31 mouse cellular contexts compared by ENCODE assay signal in the genomic region with DNA sequence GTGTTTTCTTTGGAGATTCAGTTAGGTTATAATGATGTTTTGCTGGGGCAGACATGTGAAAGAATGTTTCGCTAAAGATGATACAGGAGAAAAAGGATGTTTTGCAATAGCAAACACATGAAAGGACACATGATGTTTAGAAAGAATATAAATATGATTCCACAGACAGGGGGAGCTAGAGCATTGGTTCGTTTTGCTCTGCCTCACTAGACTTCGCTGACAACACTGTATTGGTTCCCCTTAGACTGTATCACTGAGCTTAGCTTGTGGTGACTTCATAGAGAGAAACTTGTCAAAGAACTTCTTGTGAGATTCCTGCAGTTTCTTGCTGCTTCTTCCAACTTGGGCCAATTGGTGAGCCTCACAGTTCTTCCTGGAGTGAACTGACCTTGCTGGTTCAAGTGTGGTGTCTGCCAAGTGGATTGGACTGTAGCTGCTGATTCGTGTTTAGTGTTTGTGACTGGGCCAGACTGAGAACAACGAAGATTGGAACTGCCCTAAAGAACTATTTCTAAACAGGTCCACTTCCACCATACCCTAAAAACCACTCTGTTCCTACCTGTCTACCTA. TPM values are rescaled to one million over a fixed set of nuclear protein-coding genes. Genes with fewer than 3 reads are reported as not detected.
DNase-seq lines count a peak whose midpoint lies in the region; ATAC-seq and TF ChIP-seq lines count a peak whose summit lies in the region.
"Had no signal": no experiment of that assay in that cellular context is flagged by ENCODE, and none has a peak within 500 bp of the region (broad histone marks: within the 10 kb centered on the region; RNA-seq: fewer than 3 reads in every experiment).

No protein-coding gene starts in this region.

- no peak for TF ChIP-seq EP300 in lung, postnatal 0 days (IDR thresholded peaks at IDR 0.05)
- TF ChIP-seq EP300 in stomach, postnatal 0 days (optimal IDR thresholded peaks at IDR 0.05) = no peak

- H3K9me3 ChIP-seq in intestine, postnatal 0 days (ENCODE audit: control insufficient read depth) = no peaks in the 10 kb centered on the region
- H3K9me3 ChIP-seq in intestine, embryonic 16.5 days (ENCODE audit: control insufficient read depth, low read length) = no peaks in the 10 kb centered on the region
- no peaks in the 10 kb centered on the region for H3K9me3 ChIP-seq in lung, postnatal 0 days (ENCODE audit: low read length)
- H3K9me3 ChIP-seq in stomach, postnatal 0 days (ENCODE audit: control insufficient read depth, low read length) = no peaks in the 10 kb centered on the region
- H3K9me3 ChIP-seq: embryonic facial prominence, embryonic 10.5 days; forebrain, embryonic 15.5 days; limb, embryonic 10.5 days had no signal

- WGBS in intestine, postnatal 0 days = 80% methylated on average over 5 of the region's 5 CpGs
- 85% methylated on average over 5 of the region's 5 CpGs for WGBS in intestine, embryonic 16.5 days
- 67% methylated on average over 5 of the region's 5 CpGs for WGBS in lung, postnatal 0 days
- 74% methylated on average over 5 of the region's 5 CpGs for WGBS in stomach, postnatal 0 days

- no peak for DNase-seq in lung, postnatal 0 days (ENCODE audit: low spot score)
- DNase-seq in lung, postnatal 10 days = no peak
- DNase-seq in stomach, postnatal 0 days (ENCODE audit: low spot score) = no peak
- DNase-seq in gastrocnemius, adult 8-10 months (ENCODE audit: low spot score in 2 of 2) = no peak
- DNase-seq in cerebellum, adult 8-10 months = no peak
- DNase-seq: adrenal gland, postnatal 10 days; cerebellum, adult 9-11 months; gastrocnemius, postnatal 10 days; heart, adult 18-20 months; heart, postnatal 14 days; kidney, postnatal 4 days; lung, adult 2 months; right cerebral cortex, adult 18-20 months had no signal

- peak; percentile 41; the same call in 1 of the 2 replicates for TF ChIP-seq CTCF in intestine, postnatal 0 days (IDR thresholded peaks at IDR 0.05; ENCODE audit: low read depth)
- TF ChIP-seq CTCF in lung, postnatal 0 days (IDR thresholded peaks at IDR 0.05) = peak; percentile 24
- TF ChIP-seq CTCF in bone marrow macrophage, adult 2 months (IDR thresholded peaks at IDR 0.05; ENCODE audit: low read depth, low read length) = no peak
- peak; percentile 10; the same call in 1 of the 2 replicates for TF ChIP-seq CTCF in stomach, postnatal 0 days (IDR thresholded peaks at IDR 0.05; ENCODE audit: low read depth)

- no peak for TF ChIP-seq POLR2A in bone marrow macrophage, adult 2 months (IDR thresholded peaks at IDR 0.05; ENCODE audit: borderline replicate concordance, low read depth, low read length)

- ATAC-seq in intestine, postnatal 0 days = no peak
- ATAC-seq in intestine, embryonic 16.5 days = no peak
- ATAC-seq in lung, postnatal 0 days = no peak
- ATAC-seq in stomach, postnatal 0 days (ENCODE audit: low FRiP score, low TSS enrichment) = no peak
- ATAC-seq: forebrain, embryonic 15.5 days; inflammation-experienced regulatory T-cells, adult 6 months had no signal

- no peaks in the 10 kb centered on the region for H3K36me3 ChIP-seq in intestine, postnatal 0 days (ENCODE audit: control insufficient read depth, insufficient read depth)
- H3K36me3 ChIP-seq in intestine, embryonic 16.5 days (ENCODE audit: control insufficient read depth, insufficient read depth, low read length) = no peaks in the 10 kb centered on the region
- no peaks in the 10 kb centered on the region for H3K36me3 ChIP-seq in lung, postnatal 0 days (ENCODE audit: insufficient read depth, low read length)
- H3K36me3 ChIP-seq in stomach, postnatal 0 days (ENCODE audit: control insufficient read depth, insufficient read depth, low read length) = no peaks in the 10 kb centered on the region
- H3K36me3 ChIP-seq: embryonic facial prominence, embryonic 10.5 days; forebrain, embryonic 15.5 days; heart, embryonic 13.5 days; limb, embryonic 10.5 days had no signal

- H3K4me3 ChIP-seq in intestine, postnatal 0 days (ENCODE audit: low read depth, low read length) = no peak overlapping the region
- no peak overlapping the region for H3K4me3 ChIP-seq in intestine, embryonic 16.5 days (ENCODE audit: low read length)
- H3K4me3 ChIP-seq in lung, postnatal 0 days (ENCODE audit: low read depth, low read length) = no peak overlapping the region
- no peak overlapping the region for H3K4me3 ChIP-seq in bone marrow macrophage, adult 2 months (ENCODE audit: insufficient read depth, low read length)
- H3K4me3 ChIP-seq in stomach, postnatal 0 days (ENCODE audit: low read depth, low read length) = no peak overlapping the region
- H3K4me3 ChIP-seq: embryonic facial prominence, embryonic 10.5 days; forebrain, embryonic 15.5 days; heart, embryonic 13.5 days; limb, embryonic 10.5 days had no signal

- no peak overlapping the region for H3K27ac ChIP-seq in intestine, postnatal 0 days (ENCODE audit: low read depth, low read length)
- H3K27ac ChIP-seq in intestine, embryonic 16.5 days (ENCODE audit: low read length) = no peak overlapping the region
- no peak overlapping the region for H3K27ac ChIP-seq in lung, postnatal 0 days (ENCODE audit: low read length)
- H3K27ac ChIP-seq in bone marrow macrophage, adult 2 months (ENCODE audit: insufficient read depth, low read depth, low read length) = peak overlapping the region; percentile 42
- no peak overlapping the region for H3K27ac ChIP-seq in stomach, postnatal 0 days (replicated peaks)
- H3K27ac ChIP-seq: embryonic facial prominence, embryonic 10.5 days; forebrain, embryonic 15.5 days; heart, embryonic 13.5 days; limb, embryonic 10.5 days had no signal

- H3K4me2 ChIP-seq in intestine, postnatal 0 days (replicated peaks; ENCODE audit: low read depth) = no peak overlapping the region
- H3K4me2 ChIP-seq in intestine, embryonic 16.5 days (ENCODE audit: low read depth, low read length) = no peak overlapping the region
- no peak overlapping the region for H3K4me2 ChIP-seq in lung, postnatal 0 days (replicated peaks; ENCODE audit: low read depth, low read length)
- H3K4me2 ChIP-seq in stomach, postnatal 0 days (replicated peaks; ENCODE audit: low read depth) = no peak overlapping the region
- H3K4me2 ChIP-seq: forebrain, embryonic 15.5 days; heart, embryonic 13.5 days; liver, embryonic 11.5 days; midbrain, embryonic 11.5 days had no signal

- H3K27me3 ChIP-seq in intestine, postnatal 0 days (replicated peaks; ENCODE audit: control insufficient read depth, insufficient read depth, low read length) = no peaks in the 10 kb centered on the region
- no peaks in the 10 kb centered on the region for H3K27me3 ChIP-seq in intestine, embryonic 16.5 days (replicated peaks; ENCODE audit: control insufficient read depth, insufficient read depth, low read length)
- no peaks in the 10 kb centered on the region; the same call in 1 of the 2 replicates for H3K27me3 ChIP-seq in lung, postnatal 0 days (replicated peaks; ENCODE audit: insufficient read depth, low read length)
- no peaks in the 10 kb centered on the region for H3K27me3 ChIP-seq in stomach, postnatal 0 days (ENCODE audit: control insufficient read depth, insufficient read depth, low read length)
- H3K27me3 ChIP-seq: forebrain, embryonic 15.5 days had no signal

- H3K4me1 ChIP-seq in intestine, postnatal 0 days (replicated peaks; ENCODE audit: control insufficient read depth, insufficient read depth, low read length) = no peaks in the 10 kb centered on the region
- no peaks in the 10 kb centered on the region for H3K4me1 ChIP-seq in intestine, embryonic 16.5 days (ENCODE audit: control insufficient read depth, insufficient read depth, low read length)
- H3K4me1 ChIP-seq in lung, postnatal 0 days (ENCODE audit: insufficient read depth, low read depth, low read length) = no peaks in the 10 kb centered on the region
- H3K4me1 ChIP-seq in bone marrow macrophage, adult 2 months (ENCODE audit: control insufficient read depth, insufficient read depth, low read length) = peaks cover 40% of the 10 kb centered on the region
- H3K4me1 ChIP-seq in stomach, postnatal 0 days (replicated peaks; ENCODE audit: control insufficient read depth, insufficient read depth) = no peaks in the 10 kb centered on the region
- H3K4me1 ChIP-seq: embryonic facial prominence, embryonic 10.5 days; forebrain, embryonic 15.5 days; heart, embryonic 13.5 days; limb, embryonic 10.5 days had no signal

- no peak overlapping the region for H3K9ac ChIP-seq in intestine, postnatal 0 days (ENCODE audit: low read depth, low read length)
- no peak overlapping the region for H3K9ac ChIP-seq in intestine, embryonic 16.5 days (ENCODE audit: low read depth, low read length)
- no peak overlapping the region for H3K9ac ChIP-seq in lung, postnatal 0 days (replicated peaks; ENCODE audit: low read depth)
- H3K9ac ChIP-seq in stomach, postnatal 0 days (ENCODE audit: low read length) = no peak overlapping the region
- H3K9ac ChIP-seq: forebrain, embryonic 15.5 days; heart, embryonic 13.5 days had no signal

RNA-seq across cellular contexts. Expression of a gene that starts 13.6 kb away (rescaled TPM):
- not detected in 2 replicates for polyA plus RNA-seq in intestine, postnatal 0 days (2015; fragmentation: Nextera tagmentation; extraction: Ambion mirVana)
- polyA plus RNA-seq in intestine, embryonic 16.5 days (2015; fragmentation: Nextera tagmentation; extraction: Ambion mirVana) = 0.37 and 0.60 TPM in 2 replicates
- polyA plus RNA-seq in lung, postnatal 0 days (2015; fragmentation: Nextera tagmentation; extraction: Ambion mirVana) = 13.8 and 16.6 TPM in 2 replicates
- polyA plus RNA-seq in bone marrow macrophage, adult 2 months (2012; ENCODE audit: insufficient read depth, insufficient read length, missing spikeins) = not detected in 2 replicates
- polyA plus RNA-seq in stomach, postnatal 0 days (2015; fragmentation: Nextera tagmentation; extraction: Ambion mirVana) = 3.1 and 3.4 TPM in 2 replicates
- total RNA-seq in gastrocnemius, adult 8-10 months (2022) = under 1 TPM in 1 of 4 experiments, not detected in 3; 0.79 TPM
- total RNA-seq: gastrocnemius, postnatal 10 days; heart, adult 18-20 months; layer of hippocampus, postnatal 25 days; midbrain, postnatal 0 days had no signal
- polyA plus RNA-seq: brain, embryonic 14.5 days; cortical plate, adult 2 months; embryonic facial prominence, embryonic 10.5 days; forebrain, embryonic 15.5 days; heart, embryonic 13.5 days; hindbrain, embryonic 11.5 days; inflammation-experienced regulatory T-cells, adult 6 months; kidney, embryonic 14.5 days; limb, embryonic 10.5 days; midbrain, embryonic 11.5 days; midbrain, postnatal 0 days; neural tube, embryonic 14.5 days had no signal

RNA-seq across cellular contexts. Expression of a gene that starts 20.3 kb away (rescaled TPM):
- polyA plus RNA-seq in intestine, postnatal 0 days (2015; fragmentation: Nextera tagmentation; extraction: Ambion mirVana) = 7.7 and 11.5 TPM in 2 replicates
- 16.3 and 18.1 TPM in 2 replicates for polyA plus RNA-seq in intestine, embryonic 16.5 days (2015; fragmentation: Nextera tagmentation; extraction: Ambion mirVana)
- 11.8 and 13.7 TPM in 2 replicates for polyA plus RNA-seq in lung, postnatal 0 days (2015; fragmentation: Nextera tagmentation; extraction: Ambion mirVana)
- polyA plus RNA-seq in bone marrow macrophage, adult 2 months (2012; ENCODE audit: insufficient read depth, insufficient read length, missing spikeins) = 13.1 and 17.5 TPM in 2 replicates
- polyA plus RNA-seq in stomach, postnatal 0 days (2015; fragmentation: Nextera tagmentation; extraction: Ambion mirVana) = 8.6 and 9.2 TPM in 2 replicates
- total RNA-seq in gastrocnemius, adult 8-10 months (2022) = 1 to 10 TPM; 8.2 to 9.1 (median 8.6) TPM

RNA-seq across cellular contexts. Expression of a gene that starts 24.3 kb away (rescaled TPM):
- polyA plus RNA-seq in intestine, postnatal 0 days (2015; fragmentation: Nextera tagmentation; extraction: Ambion mirVana) = 1.1 and 3.2 TPM in 2 replicates
- polyA plus RNA-seq in intestine, embryonic 16.5 days (2015; fragmentation: Nextera tagmentation; extraction: Ambion mirVana) = 0.38 TPM in 1 of 2 replicates, not detected in the other
- 11.4 TPM in 1 of 2 replicates, not detected in the other for polyA plus RNA-seq in lung, postnatal 0 days (2015; fragmentation: Nextera tagmentation; extraction: Ambion mirVana)
- polyA plus RNA-seq in bone marrow macrophage, adult 2 months (2012; ENCODE audit: insufficient read depth, insufficient read length, missing spikeins) = 1.9 and 2.4 TPM in 2 replicates
- 0.87 and 2.7 TPM in 2 replicates for polyA plus RNA-seq in stomach, postnatal 0 days (2015; fragmentation: Nextera tagmentation; extraction: Ambion mirVana)
- not detected for total RNA-seq in gastrocnemius, adult 8-10 months (2022)
- total RNA-seq: adrenal gland, postnatal 10 days; gastrocnemius, postnatal 10 days; heart, adult 18-20 months; heart, postnatal 14 days; layer of hippocampus, postnatal 25 days; midbrain, postnatal 0 days had no signal
- polyA plus RNA-seq: brain, embryonic 14.5 days; embryonic facial prominence, embryonic 10.5 days; forebrain, embryonic 15.5 days; hindbrain, embryonic 11.5 days; inflammation-experienced regulatory T-cells, adult 6 months; kidney, embryonic 14.5 days; limb, embryonic 10.5 days; liver, embryonic 11.5 days; lung, adult 2 months; midbrain, embryonic 11.5 days; neural tube, embryonic 14.5 days; testis, adult 2 months had no signal

RNA-seq across cellular contexts. Expression of a gene that starts 29.4 kb away (rescaled TPM):
- 5.6 and 7.5 TPM in 2 replicates for polyA plus RNA-seq in intestine, postnatal 0 days (2015; fragmentation: Nextera tagmentation; extraction: Ambion mirVana)
- polyA plus RNA-seq in intestine, embryonic 16.5 days (2015; fragmentation: Nextera tagmentation; extraction: Ambion mirVana) = 1.9 and 2.3 TPM in 2 replicates
- 27.1 and 33.5 TPM in 2 replicates for polyA plus RNA-seq in lung, postnatal 0 days (2015; fragmentation: Nextera tagmentation; extraction: Ambion mirVana)
- polyA plus RNA-seq in bone marrow macrophage, adult 2 months (2012; ENCODE audit: insufficient read depth, insufficient read length, missing spikeins) = 530 and 532 TPM in 2 replicates
- 0.81 and 2.7 TPM in 2 replicates for polyA plus RNA-seq in stomach, postnatal 0 days (2015; fragmentation: Nextera tagmentation; extraction: Ambion mirVana)
- total RNA-seq in gastrocnemius, adult 8-10 months (2022) = 1 to 10 TPM in 1 of 4 experiments, not detected in 3; 1.2 TPM
- total RNA-seq: layer of hippocampus, postnatal 25 days; midbrain, postnatal 0 days had no signal
- polyA plus RNA-seq: brain, embryonic 14.5 days; forebrain, embryonic 15.5 days; midbrain, embryonic 11.5 days; neural tube, embryonic 14.5 days had no signal
